Mouse (Mus musculus) stomach, embryonic 14.5 days (tissue): ENCODE measurements at regions not wholly inside any gene's neighbourhood (a gene's known extent, or its start where the extent isn't known, plus 50 kb on each side); places are given as distances from the start of the nearest gene placed in this dataset.
"Not testable (repeated sequence)": the region's sequence is repeated elsewhere in the genome, so short reads cannot be mapped to it uniquely, and the experiment has no call there.

ENCODE experiments used
- ATAC-seq: fragments of 200-750 bp; cut with Nextera tagmentation; 2 replicates; pipeline ENCODE4 v1.8.0; 2017; ENCODE audit warnings: low read depth, moderate TSS enrichment; ENCODE audit not compliant: insufficient number of reproducible peaks, insufficient read depth, low FRiP score
- H3K27ac ChIP-seq: fragments of 300-500 bp; sonication (generic); 2 replicates; pipeline ENCODE4 v1.5.1; 2014; ENCODE audit warnings: mild to moderate bottlenecking, low read length, moderate library complexity, mixed read lengths
- H3K27me3 ChIP-seq: fragments of 300-500 bp; sonication (generic); 2 replicates; pipeline ENCODE4 v1.6.1; 2014; ENCODE audit warnings: low read length, control low read depth, mixed read lengths; ENCODE audit not compliant: control insufficient read depth, insufficient read depth
- H3K36me3 ChIP-seq: fragments of 300-500 bp; sonication (generic); 2 replicates; pipeline ENCODE4 v1.6.1; 2014; ENCODE audit warnings: mild to moderate bottlenecking, control low read depth, low read length, moderate library complexity, mixed read lengths; ENCODE audit not compliant: control insufficient read depth, insufficient read depth
- H3K4me1 ChIP-seq: fragments of 300-500 bp; sonication (generic); 2 replicates; pipeline ENCODE4 v1.6.1; 2014; ENCODE audit warnings: low read length, control low read depth, mixed read lengths; ENCODE audit not compliant: control insufficient read depth, insufficient read depth
- H3K4me2 ChIP-seq: fragments of 300-500 bp; sonication (generic); replicated peaks from 2 replicates; pipeline ENCODE4 v1.6.1; 2014; ENCODE audit warnings: low read depth, low read length, control low read depth
- H3K4me3 ChIP-seq: fragments of 300-500 bp; sonication (generic); 2 replicates; pipeline ENCODE4 v1.5.1; 2014; ENCODE audit warnings: low read depth, low read length, control low read depth
- H3K9ac ChIP-seq: fragments of 300-500 bp; sonication (generic); replicated peaks from 2 replicates; pipeline ENCODE4 v1.6.1; 2014; ENCODE audit warnings: low read depth, mild to moderate bottlenecking, control low read depth, low read length, moderate library complexity, mixed read lengths
- H3K9me3 ChIP-seq: fragments of 300-500 bp; sonication (generic); 2 replicates; pipeline ENCODE4 v1.6.1; 2016; ENCODE audit warnings: low read depth, low read length, control low read depth; ENCODE audit not compliant: control insufficient read depth
- WGBS: fragments of 180-500 bp; shearing (Covaris S2); extraction: QIAGEN DNeasy Blood & Tissue Kit; methylation state at CpG from one replicate; pipeline ENCODE4 v1.1.7; 2014; 5-methylcytosine and 5-hydroxymethylcytosine counted together

DNA sequence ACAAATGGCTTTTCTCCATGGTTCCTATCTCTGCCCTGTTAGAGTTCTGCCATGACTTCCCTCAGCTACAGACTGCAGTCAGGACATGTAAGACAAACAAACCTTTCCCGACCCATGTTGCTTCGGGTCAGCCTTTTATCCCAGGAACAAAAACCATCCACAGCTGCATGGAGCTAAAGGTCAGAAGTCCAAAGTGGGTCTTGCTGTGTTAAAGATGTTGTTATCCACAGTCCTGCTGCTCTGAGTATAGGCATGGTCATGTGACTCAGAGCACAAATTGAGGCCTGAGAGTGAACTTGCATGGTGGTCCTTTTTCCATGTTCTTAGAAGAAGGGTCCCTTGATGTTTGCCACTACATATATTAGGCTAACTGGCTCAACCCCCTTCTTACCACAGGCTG is 296.5 kb upstream of the Cdh4 start:
- H3K27me3 ChIP-seq = no peaks in the 10 kb centered on the region
- no peak for ATAC-seq
- WGBS = 49% methylated on average over 2 of the region's 2 CpGs
- no peak overlapping the region for H3K4me3 ChIP-seq
- no peak overlapping the region for H3K27ac ChIP-seq
- H3K9ac ChIP-seq = no peak overlapping the region
- H3K4me2 ChIP-seq = no peak overlapping the region
- no peaks in the 10 kb centered on the region for H3K9me3 ChIP-seq
- no peaks in the 10 kb centered on the region for H3K4me1 ChIP-seq
- H3K36me3 ChIP-seq = no peaks in the 10 kb centered on the region

DNA sequence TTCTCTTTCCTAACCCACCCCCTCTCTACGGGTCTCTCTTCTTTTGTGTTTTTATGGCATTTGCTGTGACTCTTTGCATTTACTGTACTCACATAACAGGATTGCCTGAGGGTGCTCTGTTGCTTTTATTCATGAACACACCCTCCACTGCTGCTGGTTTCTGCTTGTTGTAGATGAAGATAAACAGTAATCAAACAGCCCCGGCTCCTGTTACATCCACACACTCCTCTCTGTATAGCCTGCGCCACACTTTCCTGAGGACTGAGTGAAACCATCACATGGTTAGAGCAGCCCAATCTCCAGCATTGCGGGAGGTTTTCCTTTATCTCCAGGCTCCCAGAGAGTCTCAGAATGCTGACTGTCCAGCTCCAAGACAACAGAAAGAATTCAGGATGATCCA is 296.0 kb upstream of the Cdh4 start:
- ATAC-seq = no peak
- no peaks in the 10 kb centered on the region for H3K9me3 ChIP-seq
- 54% methylated on average over 4 of the region's 4 CpGs for WGBS
- no peak overlapping the region for H3K4me2 ChIP-seq
- H3K27me3 ChIP-seq = no peaks in the 10 kb centered on the region
- no peak overlapping the region for H3K9ac ChIP-seq
- no peaks in the 10 kb centered on the region for H3K4me1 ChIP-seq
- H3K27ac ChIP-seq = no peak overlapping the region
- H3K4me3 ChIP-seq = no peak overlapping the region
- no peaks in the 10 kb centered on the region for H3K36me3 ChIP-seq

GRCm38 (mm10) chr2:179148194-179148593 is 294.0 kb upstream of the Cdh4 start:
- Histone ChIP-seq H3K4me1 (no peaks in the 10 kb centered on the region), H3K27me3 (no peaks in the 10 kb centered on the region), H3K9me3 (no peaks in the 10 kb centered on the region), H3K4me2 (no peak overlapping the region), H3K9ac (no peak overlapping the region), H3K27ac (no peak overlapping the region), H3K36me3 (no peaks in the 10 kb centered on the region), H3K4me3 (no peak overlapping the region)
- WGBS = 61% methylated on average over 5 of the region's 5 CpGs
- no peak for ATAC-seq

GRCm38 (mm10) chr2:179148667-179149066 is 293.6 kb upstream of the Cdh4 start:
- 71% methylated on average over 4 of the region's 4 CpGs for WGBS
- Histone ChIP-seq H3K27me3 (no peaks in the 10 kb centered on the region), H3K9me3 (no peaks in the 10 kb centered on the region), H3K9ac (no peak overlapping the region), H3K36me3 (no peaks in the 10 kb centered on the region), H3K4me1 (no peaks in the 10 kb centered on the region), H3K4me3 (no peak overlapping the region), H3K4me2 (no peak overlapping the region), H3K27ac (no peak overlapping the region)
- ATAC-seq = no peak

DNA sequence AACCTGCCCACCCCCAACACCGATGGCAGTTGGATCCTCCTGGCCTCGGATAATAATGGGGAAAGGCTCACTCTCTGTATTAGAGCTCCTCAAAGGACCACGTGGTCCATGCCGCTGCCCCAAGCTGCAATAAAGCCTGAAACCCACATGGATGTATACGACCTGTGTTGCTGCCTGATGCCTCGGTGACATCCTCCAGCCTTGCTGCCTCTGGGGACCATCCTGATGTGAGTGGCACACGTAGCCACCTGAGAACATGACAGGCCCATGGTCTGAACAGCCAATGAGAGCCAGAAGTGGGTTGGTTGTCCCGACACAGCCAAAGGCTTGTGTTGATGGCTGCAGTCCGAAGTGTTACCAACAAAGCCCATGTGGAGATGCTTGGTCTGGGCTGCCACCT is 283.4 kb upstream of the Cdh4 start:
- H3K4me2 ChIP-seq = no peak overlapping the region
- no peak for ATAC-seq

GRCm38 (mm10) chr2:179163116-179163515 is 279.1 kb upstream of the Cdh4 start:
- no peak overlapping the region for H3K4me3 ChIP-seq
- no peaks in the 10 kb centered on the region for H3K4me1 ChIP-seq
- H3K9ac ChIP-seq = no peak overlapping the region
- no peak overlapping the region for H3K4me2 ChIP-seq
- 90% methylated on average over 5 of the region's 5 CpGs for WGBS
- H3K36me3 ChIP-seq = no peaks in the 10 kb centered on the region
- no peak overlapping the region for H3K27ac ChIP-seq
- no peaks in the 10 kb centered on the region for H3K9me3 ChIP-seq
- no peak for ATAC-seq
- H3K27me3 ChIP-seq = no peaks in the 10 kb centered on the region

More for the DNA sequence above, 283.4 kb upstream of the Cdh4 start:
- no peaks in the 10 kb centered on the region for H3K27me3 ChIP-seq
- no peak overlapping the region for H3K9ac ChIP-seq
- no peak overlapping the region for H3K27ac ChIP-seq
- H3K4me1 ChIP-seq = no peaks in the 10 kb centered on the region
- H3K36me3 ChIP-seq = no peaks in the 10 kb centered on the region
- H3K4me3 ChIP-seq = no peak overlapping the region
- no peaks in the 10 kb centered on the region for H3K9me3 ChIP-seq
- 89% methylated on average over 9 of the region's 9 CpGs for WGBS

DNA sequence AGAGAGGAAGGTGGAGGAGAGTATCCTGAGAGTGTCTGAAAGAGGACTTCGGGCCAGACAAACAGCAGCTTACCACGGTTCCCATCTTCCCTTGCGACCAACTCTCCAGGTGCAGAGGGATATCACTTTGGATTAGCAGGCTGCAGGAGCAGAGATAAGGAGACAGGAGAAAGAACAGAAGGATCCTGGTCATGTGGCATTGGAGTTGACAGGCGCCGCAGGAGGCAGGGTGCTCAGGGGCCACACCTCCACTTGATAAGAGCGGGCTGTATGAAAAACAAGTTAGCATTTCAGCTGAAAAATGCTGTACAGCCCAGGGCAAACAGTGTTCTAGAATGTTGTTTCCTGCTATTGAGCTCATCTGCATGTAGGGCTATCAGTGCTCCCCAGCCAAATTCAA is 272.1 kb upstream of the Cdh4 start:
- Histone ChIP-seq H3K9ac (no peak overlapping the region), H3K4me3 (no peak overlapping the region), H3K4me2 (no peak overlapping the region), H3K4me1 (no peaks in the 10 kb centered on the region), H3K27me3 (no peaks in the 10 kb centered on the region), H3K27ac (no peak overlapping the region), H3K9me3 (no peaks in the 10 kb centered on the region), H3K36me3 (no peaks in the 10 kb centered on the region)
- 46% methylated on average over 6 of the region's 6 CpGs for WGBS
- ATAC-seq = no peak

- Histone ChIP-seq H3K27me3 (no peaks in the 10 kb centered on the region), H3K9me3 (no peaks in the 10 kb centered on the region), H3K4me1 (no peaks in the 10 kb centered on the region), H3K9ac (no peak overlapping the region), H3K4me2 (no peak overlapping the region), H3K36me3 (no peaks in the 10 kb centered on the region), H3K27ac (no peak overlapping the region), H3K4me3 (no peak overlapping the region)
- WGBS = 32% methylated on average over 3 of the region's 3 CpGs
- no peak for ATAC-seq
These were observed 271.6 kb upstream of the Cdh4 start for GRCm38 (mm10) chr2:179170608-179171007.

DNA sequence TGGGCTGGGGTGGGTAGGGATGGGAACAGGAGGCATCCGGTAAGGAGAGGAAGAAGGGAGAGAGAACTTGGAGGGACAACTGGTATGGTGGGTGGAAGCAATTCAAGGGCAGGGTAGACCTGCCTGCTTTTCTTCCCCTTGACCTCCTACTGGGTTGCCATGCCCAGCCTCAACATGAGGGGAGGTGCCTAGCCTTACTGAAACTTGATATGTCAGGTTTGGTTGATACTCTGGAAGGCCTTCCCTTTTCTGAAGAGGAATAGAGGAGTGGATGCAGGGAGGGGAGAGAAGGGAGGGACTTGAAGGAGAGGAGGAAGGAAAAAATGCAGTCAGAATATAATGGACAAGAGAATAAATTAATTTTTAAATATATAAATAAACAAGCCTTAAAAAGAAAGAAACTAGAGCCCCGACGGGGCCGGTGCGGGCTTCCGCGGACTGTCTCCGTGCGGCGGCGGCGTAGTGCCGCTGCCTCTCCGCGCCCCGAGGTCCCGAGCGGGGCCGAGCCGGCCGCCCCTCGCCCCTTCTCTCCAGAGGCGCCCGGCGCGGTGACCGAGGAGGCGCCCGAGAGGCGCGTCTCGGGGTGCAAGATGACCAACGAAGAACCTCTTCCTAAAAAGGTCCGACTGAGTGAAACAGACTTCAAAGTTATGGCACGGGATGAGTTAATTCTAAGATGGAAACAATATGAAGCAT is 265.2 kb upstream of the Cdh4 start:
- 0 out of 2 replicates have a peak, but pooled peaks have one; percentile 56 for ATAC-seq
- H3K4me3 ChIP-seq, H3K9me3 ChIP-seq, H3K27ac ChIP-seq, H3K36me3 ChIP-seq, H3K27me3 ChIP-seq, H3K9ac ChIP-seq, H3K4me1 ChIP-seq: not testable (repeated sequence)
- H3K4me2 ChIP-seq = 0 out of 2 replicates have a peak overlapping the region, but pooled peaks have one; percentile 1
- 4% methylated on average over 22 of the region's 35 CpGs for WGBS
